Mouse (Mus musculus) heart, postnatal 10 days (tissue): ENCODE measurements at regions not wholly inside any gene's neighbourhood (a gene's known extent, or its start where the extent isn't known, plus 50 kb on each side); places are given as distances from the start of the nearest gene placed in this dataset.

Experiments used
- DNase-seq, 2 experiments: peaks; one replicate each; pipeline ENCODE4 v3.0.0; 2021
- intact Hi-C: fragments of 180-260 bp; cut with DNase I; formaldehyde crosslinking; loops from one replicate; pipeline ENCODE4 v1.15.1; 2025

DNA sequence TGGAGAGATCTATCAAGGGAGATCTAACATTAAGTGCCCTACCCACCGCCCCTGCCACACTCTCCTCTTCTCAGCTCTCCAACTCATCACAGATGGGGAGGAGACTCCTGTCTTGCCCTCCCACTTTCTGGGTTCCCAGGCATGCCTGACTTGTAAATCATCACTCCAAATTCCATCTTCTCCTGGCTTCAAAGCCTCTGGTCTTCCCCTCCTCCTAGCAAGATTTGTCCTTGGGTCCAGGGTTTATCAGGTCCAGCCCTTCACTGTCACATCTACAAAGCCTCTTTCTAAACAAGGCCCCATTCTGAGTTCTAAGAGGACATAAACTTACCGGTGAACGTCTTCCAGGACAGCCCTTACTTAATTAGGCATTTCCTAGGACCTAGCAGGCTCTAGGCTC, 73.3 kb upstream of the Col5a1 start:
- intact Hi-C loops = no loop called here
- DNase-seq = peak in 1 of 2 experiments; percentile 21

DNA sequence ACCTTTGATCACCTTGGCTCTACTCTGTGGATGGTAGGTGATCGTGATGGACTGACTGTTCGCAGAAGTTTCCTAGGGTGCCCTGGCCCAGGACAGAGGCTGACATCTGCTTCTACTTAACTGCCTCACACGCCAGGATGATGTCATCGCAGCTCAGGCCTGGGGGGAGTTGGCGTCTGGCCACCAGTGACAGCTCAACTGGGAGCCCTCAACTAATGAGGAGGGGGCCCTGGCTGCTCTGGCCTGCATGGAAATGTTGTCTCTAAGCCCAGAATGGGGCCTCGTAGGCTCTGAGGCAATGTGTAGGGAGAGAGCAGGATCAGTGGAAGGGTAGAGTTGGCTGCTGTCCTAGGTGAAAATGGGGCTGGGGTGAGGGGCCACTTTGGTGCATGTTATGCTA, 72.9 kb upstream of the Col5a1 start:
- intact Hi-C loops = no loop called here

DNA sequence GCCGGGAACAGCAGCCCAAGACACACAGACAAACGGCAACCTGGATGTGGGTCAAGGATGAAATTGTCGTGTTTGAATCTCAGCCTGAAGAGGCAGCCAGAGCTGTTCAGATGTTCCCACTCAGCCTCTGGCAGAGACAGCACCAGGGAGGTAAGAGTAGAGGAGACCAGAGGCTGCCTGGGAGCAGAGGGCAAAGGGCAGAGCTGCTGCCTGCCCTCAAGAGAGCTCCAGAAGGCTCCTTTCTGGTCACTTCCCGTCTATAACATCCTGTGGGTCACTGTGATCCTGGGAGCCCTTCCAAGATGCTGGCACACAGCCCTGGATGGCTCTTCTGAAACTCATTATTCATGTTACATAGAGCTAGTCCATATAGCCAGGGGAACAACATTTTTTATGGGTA, 67.6 kb upstream of the Col5a1 start:
- intact Hi-C loops = loop anchor here (5.0 kb wide), 1 partner anchor 69 kb away; the partner anchor contains the start of gene Col5a1
- DNase-seq = no peak

More for the DNA sequence above, 72.9 kb upstream of the Col5a1 start:
- DNase-seq = peak; percentile 71 to 77

DNA sequence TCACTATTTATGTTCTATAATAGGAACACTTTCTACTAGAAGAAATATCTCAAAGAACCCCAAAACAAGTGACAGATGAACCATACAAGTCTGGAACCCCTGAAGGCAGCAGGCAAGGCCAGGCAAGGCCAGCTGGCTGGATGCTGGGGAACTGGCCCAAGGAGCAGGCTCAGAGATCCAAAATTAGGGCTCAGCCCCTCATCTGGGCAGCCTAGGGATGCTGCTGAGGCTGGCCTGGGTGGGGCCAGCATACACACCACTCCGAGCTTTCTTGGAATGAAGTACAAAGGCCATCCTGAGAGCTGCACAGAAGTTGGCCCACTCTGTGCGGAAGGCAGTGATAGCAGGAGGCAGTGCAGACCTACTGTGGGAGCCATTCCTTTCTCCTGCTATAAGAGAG, 59.4 kb upstream of the Col5a1 start:
- intact Hi-C loops = no loop called here
- no peak for DNase-seq

DNA sequence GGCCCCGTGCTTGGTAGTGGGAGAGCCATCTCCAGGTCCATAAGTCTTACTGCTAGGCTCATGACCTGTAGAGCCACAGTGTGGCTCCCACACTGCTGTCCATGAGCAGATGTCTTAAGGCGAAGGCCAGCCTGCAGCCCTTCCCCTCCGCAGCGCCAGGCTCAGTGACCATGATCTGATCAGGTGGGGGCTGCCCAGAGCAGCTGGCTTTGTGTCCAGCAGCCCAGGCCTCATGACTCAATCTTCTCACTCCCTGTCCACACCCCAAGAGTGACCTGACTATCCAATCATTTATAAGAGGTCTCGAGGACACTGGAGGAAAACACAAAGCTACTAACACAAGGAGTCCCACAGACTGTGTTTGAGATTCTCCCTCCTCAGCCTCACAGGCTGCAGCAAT, 58.6 kb upstream of the Col5a1 start:
- intact Hi-C loops = no loop called here
- no peak for DNase-seq

DNA sequence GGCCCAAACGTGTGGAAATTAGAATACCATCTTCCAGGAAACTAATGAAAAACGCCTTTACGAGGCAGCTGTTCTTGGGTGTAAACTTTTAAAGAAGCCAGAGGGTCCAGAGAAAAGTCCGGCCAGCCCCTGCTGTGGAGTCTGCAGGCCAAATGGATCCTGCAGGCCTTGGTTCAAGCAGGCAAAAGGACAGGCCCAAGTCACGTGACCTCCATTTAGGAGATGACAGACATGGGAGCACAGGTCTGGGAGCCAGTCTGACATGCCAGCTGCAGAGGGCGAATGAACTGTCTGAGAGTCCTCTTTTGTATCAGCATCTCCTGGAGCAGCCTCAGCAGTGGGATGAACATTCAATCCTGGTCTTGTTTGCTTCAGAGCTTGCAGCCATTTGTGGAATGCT, 58.0 kb upstream of the Col5a1 start:
- intact Hi-C loops = no loop called here
- peak in 1 of 2 experiments; percentile 43 for DNase-seq

DNA sequence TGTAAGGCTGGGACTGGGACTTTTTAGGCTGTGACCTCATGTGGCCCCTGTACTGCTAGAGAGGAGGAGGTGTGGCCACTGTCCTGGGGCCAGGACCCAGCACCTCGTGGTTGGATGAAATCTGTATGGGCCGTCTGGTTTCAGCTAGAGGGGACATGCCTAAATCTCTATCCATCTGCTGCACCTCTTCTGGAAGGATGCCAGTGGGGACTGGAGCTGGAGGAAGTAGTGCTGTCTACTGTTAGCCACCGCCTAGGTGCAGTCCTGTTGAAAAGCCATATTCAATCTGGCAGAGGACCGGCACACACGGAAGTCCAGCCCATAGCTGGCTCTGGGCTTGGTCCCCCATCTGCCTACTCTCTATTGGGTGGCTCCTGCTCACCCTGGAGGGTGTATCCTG, 56.7 kb upstream of the Col5a1 start:
- DNase-seq = no peak
- intact Hi-C loops = no loop called here

DNA sequence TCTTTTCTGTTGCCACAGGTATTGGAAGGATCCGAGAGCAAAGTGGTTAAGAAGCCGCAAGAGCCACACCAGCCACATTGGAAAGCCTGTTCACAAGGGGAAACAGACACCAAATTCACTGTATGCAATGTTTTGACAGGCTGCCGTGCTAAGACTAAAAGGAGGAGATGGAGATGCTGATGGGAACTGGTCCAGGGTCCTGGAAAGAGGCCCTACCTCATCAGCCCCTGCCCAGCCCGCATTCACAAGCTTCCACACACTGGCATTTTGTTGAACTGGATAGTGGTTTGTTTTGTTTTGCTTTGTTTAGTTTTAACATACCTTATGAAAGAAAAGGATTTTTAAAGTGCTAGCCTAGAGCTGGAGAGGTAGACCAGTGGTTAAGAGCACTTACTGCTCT, 51.3 kb upstream of the Col5a1 start:
- no peak for DNase-seq
- intact Hi-C loops = loop anchor here (5.0 kb wide), 1 partner anchor 58 kb away; no protein-coding TSS in a partner anchor

DNA sequence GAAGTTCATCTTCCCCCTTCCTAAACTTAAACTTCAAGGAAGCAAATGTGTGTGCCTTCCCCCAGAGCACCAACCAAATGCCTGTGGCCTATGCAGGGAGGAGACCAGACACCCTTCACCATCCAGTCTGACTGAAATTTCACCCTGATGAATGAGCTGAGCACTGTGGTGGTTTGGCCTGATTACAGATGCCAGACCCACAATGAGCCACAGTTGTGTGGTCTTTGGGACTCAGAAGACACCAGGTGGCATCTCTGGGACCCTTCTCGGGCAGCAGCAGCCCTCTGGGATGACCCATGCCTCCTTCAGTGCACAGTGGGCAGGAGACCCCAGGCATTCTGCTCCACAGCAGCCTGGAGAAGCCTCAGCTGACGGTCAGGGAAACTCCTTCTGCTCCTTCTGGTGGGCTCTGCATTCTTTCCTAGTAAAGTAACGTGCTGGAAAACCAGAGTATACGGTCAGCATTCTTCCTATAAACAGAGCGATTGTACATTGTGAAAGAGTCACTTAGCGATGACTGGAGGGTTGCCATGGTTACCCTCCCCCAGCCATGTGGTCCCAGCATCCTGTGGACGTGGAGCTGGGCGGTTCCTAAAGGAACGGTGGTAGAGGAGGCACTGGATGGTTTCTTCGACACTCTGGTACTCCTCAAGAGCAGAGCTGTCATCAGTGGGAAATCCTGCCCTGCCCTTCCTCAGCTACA, 50.3 kb upstream of the Col5a1 start:
- peak in 1 of 2 experiments; percentile 59 for DNase-seq
- intact Hi-C loops = loop anchor here (5.0 kb wide), 1 partner anchor 59 kb away; no protein-coding TSS in a partner anchor
